Mouse (Mus musculus) midbrain, embryonic 13.5 days (tissue): ENCODE results near the gene Calcoco1. TPM values are rescaled to one million over a fixed set of nuclear protein-coding genes. Genes with fewer than 3 reads are reported as not detected.

Source experiments
- ATAC-seq: fragments of 200-750 bp; cut with Nextera tagmentation; 2 replicates; pipeline ENCODE4 v1.8.0; 2017; ENCODE audit warnings: mild to moderate bottlenecking, moderate TSS enrichment, moderate library complexity
- H3K27ac ChIP-seq: fragments of 300-500 bp; sonication (generic); 2 replicates; pipeline ENCODE4 v1.5.1; 2015; ENCODE audit warnings: inconsistent platforms, mild to moderate bottlenecking, moderate library complexity
- H3K27me3 ChIP-seq: fragments of 300-500 bp; sonication (generic); 2 replicates; pipeline ENCODE4 v1.6.1; 2015; ENCODE audit warnings: mild to moderate bottlenecking, inconsistent platforms
- H3K36me3 ChIP-seq: fragments of 300-500 bp; sonication (generic); 2 replicates; pipeline ENCODE4 v1.6.1; 2015; ENCODE audit warnings: mild to moderate bottlenecking, inconsistent platforms
- H3K4me1 ChIP-seq: fragments of 300-500 bp; sonication (generic); replicated peaks from 2 replicates; pipeline ENCODE4 v1.6.1; 2015; ENCODE audit warnings: inconsistent platforms
- H3K4me2 ChIP-seq: fragments of 300-500 bp; sonication (generic); replicated peaks from 2 replicates; pipeline ENCODE4 v1.6.1; 2015; ENCODE audit warnings: moderate library complexity, mild to moderate bottlenecking, inconsistent platforms
- H3K4me3 ChIP-seq: fragments of 300-500 bp; sonication (generic); replicated peaks from 2 replicates; pipeline ENCODE4 v1.5.1; 2015; ENCODE audit warnings: mild to moderate bottlenecking, inconsistent platforms
- H3K9ac ChIP-seq: fragments of 300-500 bp; sonication (generic); replicated peaks from 2 replicates; pipeline ENCODE4 v1.6.1; 2015; ENCODE audit warnings: mild to moderate bottlenecking, inconsistent platforms
- H3K9me3 ChIP-seq: fragments of 300-500 bp; sonication (generic); 2 replicates; pipeline ENCODE4 v1.6.1; 2016; ENCODE audit warnings: mild to moderate bottlenecking, inconsistent platforms
- WGBS: fragments of 180-500 bp; shearing (Covaris S2); methylation state at CpG from one replicate; pipeline ENCODE4 v1.1.7; 2015; 5-methylcytosine and 5-hydroxymethylcytosine counted together
- polyA plus RNA-seq: library from polyadenylated mRNA; unstranded; fragments of >200 nt; fragmentation: Nextera tagmentation; extraction: Ambion mirVana; gene quantifications from 2 replicates; pipeline ENCODE4 v1.2.1, GENCODE M21; 2015

The Calcoco1 gene
- polyA plus RNA-seq, 1 experiment from 2014 or later: 51.1 TPM

DNA sequence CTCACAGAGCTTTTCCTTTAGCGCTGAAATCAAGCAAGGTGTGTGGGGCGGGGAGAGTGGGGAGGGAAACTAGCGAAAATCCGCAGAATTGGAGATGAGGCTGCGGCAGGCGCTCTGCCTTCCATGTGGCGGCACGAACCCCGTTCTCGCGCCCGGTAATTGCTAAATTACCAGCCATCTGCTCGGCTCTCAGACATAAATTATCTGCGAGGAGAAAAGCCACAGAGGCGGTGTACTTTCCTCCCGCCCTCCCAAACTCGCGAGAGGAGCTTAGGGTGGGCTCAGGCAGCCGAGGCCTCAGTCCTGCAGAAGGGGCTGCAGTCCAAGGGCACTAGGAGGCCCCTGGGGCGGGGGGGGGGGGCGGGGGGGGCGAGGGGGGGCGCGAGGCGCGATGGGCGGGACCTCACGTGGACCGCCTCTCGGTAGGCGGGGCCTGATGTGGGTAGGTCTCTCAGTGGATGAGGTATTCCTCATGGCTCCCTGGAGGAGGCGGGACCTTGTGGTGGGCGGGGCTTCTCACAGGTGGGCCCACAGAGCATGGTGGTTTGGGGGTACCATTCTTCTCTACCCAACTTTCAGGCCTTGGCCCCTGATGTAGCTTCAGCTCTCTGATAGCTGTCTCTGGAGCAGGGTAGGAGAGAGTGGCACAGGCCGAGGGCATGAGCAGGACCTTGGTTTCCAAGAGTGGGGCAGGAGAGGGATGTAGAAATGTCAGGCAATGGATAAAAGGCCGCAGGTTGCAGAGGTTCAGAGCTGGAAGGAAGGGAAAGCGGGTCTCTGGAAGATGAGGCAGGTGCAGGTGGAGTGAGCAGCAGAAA lies 14.4 kb upstream of the Calcoco1 start:
- Histone ChIP-seq H3K9ac (no peak overlapping the region), H3K27me3 (peaks cover 57% of the 10 kb centered on the region), H3K36me3 (no peaks in the 10 kb centered on the region), H3K4me2 (peak overlapping the region; percentile 44), H3K9me3 (no peaks in the 10 kb centered on the region), H3K27ac (peak overlapping the region; percentile 1; the same call in 1 of the 2 replicates), H3K4me3 (peak overlapping the region; percentile 26), H3K4me1 (peaks cover 21% of the 10 kb centered on the region)
- WGBS: 12% methylated on average over 36 of the region's 36 CpGs
- peak; percentile 70 for ATAC-seq

DNA sequence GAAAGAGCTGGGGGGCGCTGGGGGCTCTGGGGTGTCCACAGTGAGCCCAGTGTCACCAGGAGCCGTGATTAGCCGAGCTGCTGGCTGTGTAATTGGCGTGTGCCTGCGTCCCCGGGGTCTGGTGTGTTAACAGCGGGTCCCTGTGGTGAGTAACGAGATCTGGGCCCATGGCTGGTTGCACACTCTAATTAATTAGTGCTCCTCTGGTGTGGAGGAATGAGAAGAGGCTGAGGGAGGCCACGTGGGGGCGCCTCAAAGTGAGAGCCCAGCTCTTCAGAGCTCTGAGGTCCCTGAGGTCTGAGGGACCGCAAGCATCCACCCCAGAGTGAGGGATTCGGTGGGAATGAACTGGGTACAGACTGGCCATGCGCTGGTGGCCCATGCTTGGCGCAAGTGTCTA lies 13.1 kb upstream of the Calcoco1 start:
- H3K4me2 ChIP-seq: no peak overlapping the region
- 26% methylated on average over 14 of the region's 14 CpGs for WGBS
- no peak overlapping the region for H3K4me3 ChIP-seq
- H3K9ac ChIP-seq: no peak overlapping the region
- peaks cover 46% of the 10 kb centered on the region for H3K27me3 ChIP-seq
- peaks cover 21% of the 10 kb centered on the region for H3K4me1 ChIP-seq
- ATAC-seq: 0 out of 2 replicates have a peak, but pooled peaks have one; percentile 8
- no peaks in the 10 kb centered on the region for H3K36me3 ChIP-seq
- H3K9me3 ChIP-seq: no peaks in the 10 kb centered on the region
- no peak overlapping the region for H3K27ac ChIP-seq

DNA sequence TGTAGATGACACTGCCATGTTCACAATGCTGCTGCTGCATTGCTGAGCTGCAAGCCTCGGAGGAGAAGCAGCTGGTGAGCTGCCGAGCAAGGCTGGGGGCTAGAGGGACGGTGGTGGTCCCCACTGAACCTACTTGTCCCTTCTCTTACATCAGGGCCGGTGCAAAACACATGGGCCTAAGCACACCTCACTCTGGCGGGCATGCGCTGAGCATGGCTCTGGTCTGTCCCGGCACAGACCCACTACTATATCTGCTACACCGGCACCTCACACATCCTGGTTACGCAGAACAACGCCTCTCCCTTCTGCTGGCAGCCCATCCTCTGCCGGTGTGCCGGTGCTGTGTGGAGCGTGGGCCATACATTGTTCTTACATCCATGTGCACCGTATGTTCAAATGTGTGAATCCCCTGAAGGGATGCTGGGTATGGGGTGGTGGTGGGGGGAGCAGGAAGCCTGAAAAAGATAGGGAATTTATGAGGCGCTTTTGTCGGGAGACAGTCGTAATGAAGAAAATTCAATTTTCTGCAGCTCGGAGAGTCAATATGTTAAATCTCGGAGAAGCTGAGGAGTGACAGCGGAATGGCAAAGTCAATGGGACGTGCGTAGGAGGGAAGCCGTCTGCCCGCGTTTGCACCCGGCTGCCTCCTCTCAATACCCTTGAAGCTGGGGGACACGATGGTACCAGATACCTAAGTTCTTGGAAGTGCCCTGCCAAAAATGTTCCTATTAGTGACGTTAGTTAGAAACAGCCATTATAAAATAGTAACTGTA lies 12.0 kb upstream of the Calcoco1 start:
- WGBS: 85% methylated on average over 28 of the region's 28 CpGs
- H3K4me1 ChIP-seq: peaks cover 18% of the 10 kb centered on the region

DNA sequence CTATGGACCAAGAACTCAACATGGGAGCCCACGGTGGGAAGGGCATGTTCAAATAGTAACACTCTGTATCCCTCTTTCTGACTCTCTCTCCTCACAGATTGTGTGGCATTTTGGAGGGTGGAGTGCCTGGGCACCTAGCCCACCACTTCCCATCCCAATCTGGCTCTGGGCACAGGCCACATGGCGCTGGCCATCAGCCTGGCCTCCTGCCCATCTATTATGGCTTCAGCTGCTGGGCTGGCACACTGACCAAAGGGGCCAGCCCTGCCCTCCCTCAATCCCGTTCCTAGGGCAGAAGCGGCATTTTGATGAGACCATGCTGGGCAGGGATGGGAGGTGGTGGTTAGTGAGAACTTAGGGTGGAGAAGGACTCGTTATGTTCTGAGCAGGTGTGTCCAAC lies 11.3 kb upstream of the Calcoco1 start:
- ATAC-seq: no peak
- H3K36me3 ChIP-seq: no peaks in the 10 kb centered on the region
- H3K4me3 ChIP-seq: no peak overlapping the region
- no peak overlapping the region for H3K27ac ChIP-seq
- no peak overlapping the region for H3K4me2 ChIP-seq
- H3K4me1 ChIP-seq: peaks cover 18% of the 10 kb centered on the region
- no peaks in the 10 kb centered on the region for H3K9me3 ChIP-seq
- peaks cover 39% of the 10 kb centered on the region for H3K27me3 ChIP-seq
- 88% methylated on average over 5 of the region's 5 CpGs for WGBS
- no peak overlapping the region for H3K9ac ChIP-seq

More for the DNA sequence above, 12.0 kb upstream of the Calcoco1 start:
- Histone ChIP-seq H3K27ac (no peak overlapping the region), H3K4me3 (no peak overlapping the region), H3K9me3 (no peaks in the 10 kb centered on the region), H3K27me3 (peaks cover 41% of the 10 kb centered on the region), H3K4me2 (no peak overlapping the region), H3K9ac (no peak overlapping the region), H3K36me3 (no peaks in the 10 kb centered on the region)
- ATAC-seq: no peak

DNA sequence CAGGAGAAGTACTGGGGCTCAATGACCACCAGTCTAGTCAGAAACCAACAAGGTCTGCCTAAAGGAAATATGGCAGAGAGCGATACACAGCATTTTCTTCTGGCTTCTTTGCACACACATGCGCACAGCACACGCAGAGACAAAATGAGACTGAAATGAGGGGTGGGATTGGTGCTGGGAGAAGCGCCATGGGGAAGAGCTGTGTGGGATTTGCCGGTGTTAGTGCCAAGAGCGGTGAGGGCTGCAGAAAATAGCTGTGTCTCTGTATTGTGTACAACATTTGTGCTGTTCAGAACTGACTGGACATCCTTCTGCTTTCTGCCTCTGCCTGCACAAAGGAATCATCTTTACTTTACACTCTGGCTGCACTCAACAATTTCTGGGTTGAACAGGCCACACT lies 10.4 kb upstream of the Calcoco1 start:
- peaks cover 18% of the 10 kb centered on the region for H3K4me1 ChIP-seq

GRCm38 (mm10) chr15:102727951-102728350 lies 6.0 kb upstream of the Calcoco1 start:
- no peak for ATAC-seq
- Histone ChIP-seq H3K9me3 (no peaks in the 10 kb centered on the region), H3K27ac (no peak overlapping the region), H3K36me3 (no peaks in the 10 kb centered on the region), H3K4me3 (no peak overlapping the region), H3K4me1 (no peaks in the 10 kb centered on the region), H3K9ac (no peak overlapping the region), H3K4me2 (no peak overlapping the region), H3K27me3 (peaks cover 6% of the 10 kb centered on the region; the same call in 1 of the 2 replicates)
- WGBS: 80% methylated on average over 2 of the region's 2 CpGs

More for the DNA sequence above, 10.4 kb upstream of the Calcoco1 start:
- Histone ChIP-seq H3K4me3 (no peak overlapping the region), H3K9me3 (no peaks in the 10 kb centered on the region), H3K27ac (no peak overlapping the region), H3K4me2 (no peak overlapping the region), H3K9ac (no peak overlapping the region), H3K36me3 (no peaks in the 10 kb centered on the region), H3K27me3 (peaks cover 37% of the 10 kb centered on the region)
- no peak for ATAC-seq
- WGBS: 94% methylated on average over 6 of the region's 6 CpGs

DNA sequence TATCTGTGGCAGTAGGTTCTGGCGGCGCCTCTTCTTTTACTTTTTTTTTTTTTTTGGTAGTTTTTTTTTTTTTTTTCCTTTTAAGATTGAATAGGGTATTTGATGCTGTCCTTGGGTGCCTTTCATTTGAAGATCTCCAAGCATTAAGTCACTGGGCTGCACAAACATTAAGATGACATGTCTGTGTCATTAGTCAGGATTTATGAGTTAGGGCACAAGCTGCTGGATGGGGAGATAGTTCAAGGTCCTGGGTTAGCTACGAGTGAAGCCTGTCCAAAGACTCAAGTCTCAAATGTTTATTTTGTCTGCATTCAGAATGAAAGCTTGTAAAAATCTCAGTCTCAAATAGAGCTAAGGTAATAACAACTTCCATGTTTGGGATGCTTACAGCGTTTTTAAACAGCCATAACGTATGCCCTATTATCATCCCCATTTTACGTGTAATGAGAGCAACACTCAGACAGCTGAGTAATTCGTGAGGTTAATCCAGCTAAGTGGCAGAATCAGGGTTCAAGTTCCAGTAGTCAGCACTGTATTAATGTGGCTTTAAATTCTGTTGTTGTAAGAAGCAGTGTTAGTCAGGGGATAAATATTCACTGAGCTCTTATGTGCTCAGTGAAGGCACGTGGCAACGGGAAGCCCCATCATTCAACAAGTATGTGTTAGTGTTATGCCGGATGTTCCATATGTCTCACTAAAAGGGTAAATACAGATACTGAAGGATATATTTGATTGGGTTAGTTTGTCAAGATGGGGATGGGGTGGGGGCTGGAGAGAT lies 1.6 kb upstream of the Calcoco1 start:
- H3K36me3 ChIP-seq: peaks cover 8% of the 10 kb centered on the region
- WGBS: 83% methylated on average over 10 of the region's 10 CpGs

GRCm38 (mm10) chr15:102722500-102722931 lies 538 bp upstream of the Calcoco1 start:
- H3K27ac ChIP-seq: no peak overlapping the region
- H3K9ac ChIP-seq: no peak overlapping the region
- H3K36me3 ChIP-seq: peaks cover 18% of the 10 kb centered on the region
- peak; percentile 22 for ATAC-seq
- H3K9me3 ChIP-seq: no peaks in the 10 kb centered on the region
- H3K27me3 ChIP-seq: no peaks in the 10 kb centered on the region
- 46% methylated on average over 4 of the region's 4 CpGs for WGBS
- H3K4me1 ChIP-seq: peaks cover 15% of the 10 kb centered on the region
- peak overlapping the region; percentile 65 for H3K4me3 ChIP-seq
- H3K4me2 ChIP-seq: peak overlapping the region; percentile 75

More for the DNA sequence above, 1.6 kb upstream of the Calcoco1 start:
- Histone ChIP-seq H3K4me3 (no peak overlapping the region), H3K4me1 (peaks cover 15% of the 10 kb centered on the region), H3K27me3 (0 out of 2 replicates have a peak, but pooled peaks cover 4% of the 10 kb centered on the region), H3K9ac (no peak overlapping the region), H3K9me3 (no peaks in the 10 kb centered on the region), H3K27ac (no peak overlapping the region), H3K4me2 (no peak overlapping the region)
- no peak for ATAC-seq

DNA sequence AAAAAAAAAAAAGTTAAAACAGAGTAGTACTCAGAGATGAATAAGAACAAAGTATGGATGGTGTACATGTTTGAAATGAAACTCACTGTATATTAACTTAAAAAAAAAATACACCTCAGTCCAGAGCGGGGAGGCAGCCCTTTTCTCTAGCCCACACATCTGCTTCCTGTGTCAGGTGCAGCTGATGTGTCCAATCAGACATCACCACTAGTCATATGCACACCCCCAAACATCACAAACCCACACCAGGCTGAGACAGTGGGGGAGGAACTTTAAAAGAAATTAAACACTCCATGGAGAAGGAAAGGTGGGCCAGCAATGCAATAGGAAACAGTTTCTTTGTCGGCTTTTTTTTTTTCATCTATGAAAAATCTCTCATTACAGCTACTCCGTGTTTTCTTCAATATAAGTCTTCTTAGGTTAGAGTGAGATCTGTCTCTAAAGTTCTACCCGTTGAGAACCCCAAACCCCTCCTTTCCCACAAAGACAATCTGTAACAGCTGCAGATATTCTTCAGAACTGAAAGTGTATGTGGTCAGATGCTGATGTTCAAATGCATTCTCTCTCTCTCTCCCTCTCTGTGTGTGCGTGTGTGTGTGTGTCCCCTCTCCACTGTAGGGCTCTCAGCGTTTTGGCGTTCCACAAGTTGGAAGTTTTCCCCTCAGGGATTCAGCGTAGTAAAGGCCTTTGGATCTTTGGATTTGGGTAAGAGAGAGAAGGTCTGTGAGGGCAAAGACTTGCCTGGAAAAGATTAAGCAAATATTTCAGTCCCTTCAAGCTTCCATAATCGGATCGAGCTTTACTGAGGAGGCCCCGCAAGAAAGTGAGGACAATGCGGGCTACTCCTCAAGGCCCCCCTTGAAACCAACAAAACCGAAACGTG lies 721 bp downstream of the Calcoco1 start:
- H3K4me2 ChIP-seq: peak overlapping the region; percentile 75
- 20% methylated on average over 14 of the region's 14 CpGs for WGBS

GRCm38 (mm10) chr15:102716132-102716531 lies 5.8 kb downstream of the Calcoco1 start:
- no peak for ATAC-seq
- Histone ChIP-seq H3K9ac (no peak overlapping the region), H3K4me1 (peaks cover 6% of the 10 kb centered on the region), H3K27ac (no peak overlapping the region), H3K27me3 (no peaks in the 10 kb centered on the region), H3K4me2 (no peak overlapping the region), H3K4me3 (no peak overlapping the region), H3K36me3 (peaks cover 78% of the 10 kb centered on the region), H3K9me3 (no peaks in the 10 kb centered on the region)
- WGBS: 73% methylated on average over 12 of the region's 12 CpGs

More for the DNA sequence above, 721 bp downstream of the Calcoco1 start:
- H3K4me3 ChIP-seq: peak overlapping the region; percentile 65
- no peak for ATAC-seq
- peak overlapping the region; percentile 69 for H3K9ac ChIP-seq
- peaks cover 15% of the 10 kb centered on the region for H3K4me1 ChIP-seq
- no peak overlapping the region for H3K27ac ChIP-seq
- H3K27me3 ChIP-seq: no peaks in the 10 kb centered on the region
- peaks cover 31% of the 10 kb centered on the region for H3K36me3 ChIP-seq
- no peaks in the 10 kb centered on the region for H3K9me3 ChIP-seq
